Mouse (Mus musculus): Measurements from ENCODE around the gene Mfsd7a. TPM values are rescaled to one million over a fixed set of nuclear protein-coding genes. Genes with fewer than 3 reads are reported as not detected.

The Mfsd7a gene
- total and polyA plus RNA-seq, 2 experiments from 2014 or later: 0.05 to 0.12 TPM

GRCm38 (mm10) chr5:108466647-108467046 is 18.0 kb upstream of the Mfsd7a start:
- Histone ChIP-seq H3K9me3 (ENCODE audit: low read length) (no peaks in the 10 kb centered on the region), H3K27ac (ENCODE audit: low read depth, low read length) (no peak overlapping the region), H3K4me3 (ENCODE audit: low read depth, low read length) (no peak overlapping the region), H3K27me3 (ENCODE audit: insufficient read depth, low read length) (no peaks in the 10 kb centered on the region), H3K4me1 (ENCODE audit: insufficient read depth) (peaks cover 36% of the 10 kb centered on the region), H3K4me2 (ENCODE audit: low read depth) (no peak overlapping the region), H3K9ac (no peak overlapping the region), H3K36me3 (ENCODE audit: insufficient read depth) (0 out of 2 replicates have a peak, but pooled peaks cover 5% of the 10 kb centered on the region)
- no peak for ATAC-seq
- WGBS: 94% methylated on average over 1 of the region's 1 CpGs
- no peak for DNase-seq
- TF ChIP-seq CTCF (IDR thresholded peaks at IDR 0.05; ENCODE audit: low read depth): no peak

- 87% methylated on average over 6 of the region's 6 CpGs for WGBS
- no peak for ATAC-seq
- H3K4me3 ChIP-seq (ENCODE audit: low read depth, low read length): no peak overlapping the region
- no peak overlapping the region for H3K9ac ChIP-seq
- no peaks in the 10 kb centered on the region for H3K9me3 ChIP-seq (ENCODE audit: low read length)
- no peaks in the 10 kb centered on the region for H3K36me3 ChIP-seq (ENCODE audit: insufficient read depth)
- H3K4me2 ChIP-seq (ENCODE audit: low read depth): no peak overlapping the region
- TF ChIP-seq CTCF (IDR thresholded peaks at IDR 0.05; ENCODE audit: low read depth): no peak
- no peaks in the 10 kb centered on the region for H3K27me3 ChIP-seq (ENCODE audit: insufficient read depth, low read length)
- DNase-seq: no peak
- H3K27ac ChIP-seq (ENCODE audit: low read depth, low read length): no peak overlapping the region
- peaks cover 36% of the 10 kb centered on the region for H3K4me1 ChIP-seq (ENCODE audit: insufficient read depth)
Measured at GRCm38 (mm10) chr5:108465131-108465891, 16.6 kb upstream of the Mfsd7a start.

GRCm38 (mm10) chr5:108462446-108462845 is 13.8 kb upstream of the Mfsd7a start:
- Histone ChIP-seq H3K36me3 (ENCODE audit: insufficient read depth) (no peaks in the 10 kb centered on the region), H3K4me1 (ENCODE audit: insufficient read depth) (peaks cover 36% of the 10 kb centered on the region), H3K27me3 (ENCODE audit: insufficient read depth, low read length) (no peaks in the 10 kb centered on the region), H3K4me3 (ENCODE audit: low read depth, low read length) (peak overlapping the region; percentile 68), H3K9ac (peak overlapping the region; percentile 96), H3K9me3 (ENCODE audit: low read length) (no peaks in the 10 kb centered on the region), H3K4me2 (ENCODE audit: low read depth) (peak overlapping the region; percentile 98), H3K27ac (ENCODE audit: low read depth, low read length) (no peak overlapping the region)
- TF ChIP-seq CTCF (IDR thresholded peaks at IDR 0.05; ENCODE audit: low read depth): no peak
- WGBS: 51% methylated on average over 4 of the region's 4 CpGs
- DNase-seq (no peak), ATAC-seq (no peak)

- peak within 1 kb of the TSS; percentile 68 for H3K4me3 ChIP-seq (ENCODE audit: low read depth, low read length)
- peak within 1 kb of the TSS; percentile 96 for H3K9ac ChIP-seq
- peak within 1 kb of the TSS; percentile 88 for H3K27ac ChIP-seq (ENCODE audit: low read depth, low read length)
- peak; percentile 98 for DNase-seq
- H3K4me1 ChIP-seq (ENCODE audit: insufficient read depth): peaks cover 36% of the 10 kb centered on the region
- peak within 1 kb of the TSS; percentile 98 for H3K4me2 ChIP-seq (ENCODE audit: low read depth)
- H3K36me3 ChIP-seq (ENCODE audit: insufficient read depth): no peaks in the 10 kb centered on the region
- under 1% methylated on average over 52 of the region's 62 CpGs for WGBS
- H3K27me3 ChIP-seq (ENCODE audit: insufficient read depth, low read length): no peaks in the 10 kb centered on the region
- ATAC-seq: peak; percentile 97
- no peak for TF ChIP-seq CTCF (IDR thresholded peaks at IDR 0.05; ENCODE audit: low read depth)
- no peaks in the 10 kb centered on the region for H3K9me3 ChIP-seq (ENCODE audit: low read length)
Measured at GRCm38 (mm10) chr5:108461082-108462065, 12.7 kb upstream of the Mfsd7a start, which contains the start of gene Pcgf3. Gene Pcgf3, plus strand, starts transcription at chr5:108461232.

- Histone ChIP-seq H3K4me2 (ENCODE audit: low read depth) (peak overlapping the region; percentile 98), H3K27me3 (ENCODE audit: insufficient read depth, low read length) (no peaks in the 10 kb centered on the region), H3K9ac (peak overlapping the region; percentile 96), H3K9me3 (ENCODE audit: low read length) (no peaks in the 10 kb centered on the region), H3K27ac (ENCODE audit: low read depth, low read length) (no peak overlapping the region), H3K36me3 (ENCODE audit: insufficient read depth) (no peaks in the 10 kb centered on the region), H3K4me1 (ENCODE audit: insufficient read depth) (peaks cover 29% of the 10 kb centered on the region), H3K4me3 (ENCODE audit: low read depth, low read length) (peak overlapping the region; percentile 68)
- no peak for TF ChIP-seq CTCF (IDR thresholded peaks at IDR 0.05; ENCODE audit: low read depth)
- no peak for ATAC-seq
- WGBS: 41% methylated on average over 6 of the region's 6 CpGs
- DNase-seq: no peak
Measured at GRCm38 (mm10) chr5:108460461-108460860, 11.8 kb upstream of the Mfsd7a start.

GRCm38 (mm10) chr5:108458706-108459105 is 10.0 kb upstream of the Mfsd7a start:
- peaks cover 14% of the 10 kb centered on the region for H3K4me1 ChIP-seq (ENCODE audit: insufficient read depth)
- TF ChIP-seq CTCF (IDR thresholded peaks at IDR 0.05; ENCODE audit: low read depth): no peak
- no peaks in the 10 kb centered on the region for H3K36me3 ChIP-seq (ENCODE audit: insufficient read depth)
- 87% methylated on average over 2 of the region's 2 CpGs for WGBS
- H3K9ac ChIP-seq: no peak overlapping the region
- no peak overlapping the region for H3K4me2 ChIP-seq (ENCODE audit: low read depth)
- H3K9me3 ChIP-seq (ENCODE audit: low read length): no peaks in the 10 kb centered on the region
- H3K4me3 ChIP-seq (ENCODE audit: low read depth, low read length): no peak overlapping the region
- ATAC-seq: no peak
- no peak overlapping the region for H3K27ac ChIP-seq (ENCODE audit: low read depth, low read length)
- DNase-seq: no peak
- H3K27me3 ChIP-seq (ENCODE audit: insufficient read depth, low read length): no peaks in the 10 kb centered on the region
